Mouse (Mus musculus): ENCODE data around the gene Tmem202.

The Tmem202 gene

DNA sequence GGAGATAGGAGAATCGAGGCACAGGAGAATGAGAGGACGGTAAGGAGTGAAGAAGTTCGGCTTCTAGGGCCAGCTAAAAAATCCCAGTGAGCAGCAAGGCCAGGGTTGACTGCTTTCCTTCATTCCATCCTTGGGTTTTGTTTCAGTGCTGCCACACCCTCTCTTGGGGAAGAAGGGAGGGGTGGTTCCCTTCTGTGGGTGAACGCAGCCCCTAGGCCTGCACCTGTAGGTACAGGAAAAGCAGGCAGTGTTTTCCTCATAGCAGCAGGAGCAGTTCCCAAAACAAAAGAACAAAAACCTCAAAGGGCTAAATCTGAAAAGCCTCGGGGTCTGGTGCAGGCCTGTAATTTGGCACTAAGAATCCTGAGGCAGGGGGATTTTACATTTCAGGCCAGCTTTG, 8.0 kb downstream of the Tmem202 start:
- DNase-seq = no peak

DNA sequence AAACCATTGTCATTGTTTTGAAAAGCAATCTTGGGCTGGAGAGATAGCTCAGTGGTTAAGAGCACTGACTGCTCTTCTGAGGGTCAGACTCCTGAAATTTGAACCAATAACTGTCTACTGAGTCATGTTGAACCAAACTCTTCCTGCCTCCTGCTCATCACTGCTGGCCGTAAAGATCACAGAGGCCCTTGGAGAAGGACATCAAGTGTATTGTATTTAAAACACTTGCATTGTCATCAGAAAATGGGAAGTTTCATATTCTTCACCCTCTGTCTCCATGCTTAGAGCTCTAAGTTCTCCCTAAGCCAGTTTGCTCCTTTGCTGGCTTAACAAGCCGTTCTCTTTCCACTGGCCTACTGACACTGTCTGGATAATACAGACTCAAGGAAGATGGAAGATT, 11.4 kb downstream of the Tmem202 start:
- no peak for DNase-seq

DNA sequence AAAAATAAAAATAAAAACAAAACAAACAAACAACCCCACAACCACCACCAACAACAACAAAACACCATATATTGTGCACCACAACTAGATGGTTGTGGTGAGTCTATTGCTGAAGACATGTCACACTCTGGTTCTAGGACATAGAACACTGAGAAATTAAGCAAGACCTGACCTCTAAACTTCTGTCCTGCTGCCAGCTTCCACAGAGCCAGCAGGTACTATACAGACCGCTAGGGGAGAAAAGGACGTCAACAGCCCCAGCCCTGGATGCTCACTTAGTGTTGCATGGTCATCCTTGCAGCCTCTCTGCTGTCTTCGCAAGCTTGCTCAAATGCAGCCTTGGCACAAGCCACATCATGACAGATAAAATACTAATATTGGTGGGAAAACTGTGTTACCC, 12.1 kb downstream of the Tmem202 start:
- DNase-seq = no peak

DNA sequence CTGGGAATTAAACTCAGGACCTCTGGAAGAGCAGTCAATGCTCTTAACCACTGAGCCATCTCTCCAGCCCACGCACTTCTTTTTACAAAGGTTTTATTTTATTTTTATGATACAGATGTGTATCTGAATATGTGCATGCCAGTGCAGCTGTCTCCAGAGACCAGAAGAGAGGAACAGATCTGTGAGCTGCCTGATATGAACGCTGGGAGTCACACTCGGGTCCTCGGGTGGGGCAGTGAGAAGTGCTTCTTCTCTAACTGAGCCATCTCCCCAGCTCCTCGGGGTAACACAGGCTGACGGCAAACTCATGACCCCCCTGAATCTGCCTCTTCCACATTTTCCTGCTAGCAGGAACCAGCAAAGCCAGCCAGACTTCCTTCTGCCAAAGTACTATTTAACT, 12.9 kb downstream of the Tmem202 start:
- no peak for DNase-seq

DNA sequence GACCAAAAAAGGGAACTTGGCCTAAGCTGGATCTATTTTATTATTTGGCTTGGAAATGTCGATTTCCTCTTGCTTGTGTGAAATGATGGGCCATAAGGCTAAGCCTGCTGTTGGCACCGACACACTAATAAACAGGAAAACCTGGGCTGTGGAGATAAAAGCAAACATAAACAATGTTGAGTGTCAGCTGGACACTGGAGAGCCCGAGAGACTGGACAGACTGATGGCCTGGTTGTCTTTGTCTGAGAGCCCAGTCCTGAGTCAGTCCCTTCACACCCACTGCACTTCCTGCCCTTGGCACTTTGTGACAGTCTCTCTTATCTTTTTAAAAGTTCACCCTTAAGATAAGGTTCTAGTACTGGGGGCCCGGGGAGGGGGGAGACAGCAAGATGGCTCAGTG, 16.7 kb downstream of the Tmem202 start:
- DNase-seq = no peak

DNA sequence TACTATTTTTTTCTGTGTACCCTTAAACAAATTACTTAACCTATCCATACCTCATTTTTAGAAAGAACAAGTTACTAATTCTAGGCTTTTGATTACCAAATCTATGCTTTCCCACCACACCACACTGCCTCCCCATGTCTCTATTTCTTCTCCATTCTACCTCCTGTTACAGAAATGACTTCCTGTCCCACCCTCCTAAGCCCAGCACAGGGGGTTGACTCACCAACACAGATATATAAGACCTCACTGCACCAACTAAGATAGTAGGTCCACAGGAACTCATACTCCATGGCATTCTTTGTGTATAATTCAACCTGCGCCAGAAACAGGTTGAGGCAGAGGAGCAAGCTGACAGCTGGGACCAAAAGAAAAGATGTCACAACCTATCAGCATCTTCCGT, 20.3 kb downstream of the Tmem202 start:
- DNase-seq = no peak

DNA sequence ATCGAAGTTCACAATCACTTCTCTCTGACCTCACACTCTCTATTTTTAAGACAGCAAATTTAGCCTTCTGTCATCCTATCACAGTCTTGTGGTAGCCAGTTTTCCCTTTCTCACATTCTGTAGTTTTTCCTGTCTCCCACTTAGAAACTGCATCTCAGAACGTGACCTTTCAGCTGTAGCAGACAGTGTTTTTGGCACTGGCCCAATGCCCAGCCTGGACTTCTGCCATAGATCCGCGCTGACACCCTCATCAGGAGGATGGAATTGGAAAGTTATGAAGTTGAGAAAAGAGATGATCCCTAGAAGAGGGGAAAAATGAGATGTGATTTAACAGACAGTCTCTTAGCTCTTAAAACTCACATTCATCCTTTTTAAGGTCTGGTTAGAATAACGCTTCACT, 20.7 kb downstream of the Tmem202 start:
- DNase-seq = no peak

DNA sequence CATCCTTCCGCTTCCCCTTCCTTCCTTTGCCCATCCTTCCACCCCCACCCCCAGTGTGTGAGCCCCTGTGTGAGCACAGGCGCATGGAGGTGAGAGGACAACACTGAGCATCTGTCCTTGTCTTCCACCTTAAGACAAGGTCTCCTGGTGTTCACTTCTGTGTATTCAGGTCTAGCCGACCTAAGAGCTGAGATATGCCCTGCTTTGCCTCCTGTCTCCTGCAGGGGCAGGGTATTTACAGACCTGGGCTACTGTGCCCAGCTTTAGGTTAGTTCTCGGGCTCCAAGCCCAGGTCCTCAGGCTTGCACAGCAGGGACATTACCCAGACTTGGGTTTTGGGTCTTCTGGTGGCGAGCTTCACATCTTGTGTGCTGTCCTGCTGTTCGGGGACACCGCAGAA, 22.5 kb downstream of the Tmem202 start:
- DNase-seq = no peak

DNA sequence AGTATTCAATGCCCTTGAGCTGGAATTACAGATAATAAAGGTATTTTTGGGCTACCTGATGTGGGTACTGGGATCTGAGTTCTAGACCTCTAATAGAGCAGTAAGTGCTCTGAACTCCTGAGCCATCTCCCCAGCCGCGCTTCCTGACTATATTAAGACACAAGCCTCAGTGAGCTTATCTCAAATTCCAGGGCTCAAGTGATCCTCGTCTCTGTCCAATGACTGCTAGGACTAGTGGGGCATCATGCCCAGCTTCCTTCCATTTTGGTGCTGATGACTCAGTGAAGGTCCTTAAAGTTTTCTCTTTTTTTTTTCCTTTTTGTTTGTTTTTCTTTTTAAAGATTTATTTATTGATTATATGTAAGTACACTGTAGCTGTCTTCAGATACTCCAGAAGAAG, 24.6 kb downstream of the Tmem202 start:
- no peak for DNase-seq

DNA sequence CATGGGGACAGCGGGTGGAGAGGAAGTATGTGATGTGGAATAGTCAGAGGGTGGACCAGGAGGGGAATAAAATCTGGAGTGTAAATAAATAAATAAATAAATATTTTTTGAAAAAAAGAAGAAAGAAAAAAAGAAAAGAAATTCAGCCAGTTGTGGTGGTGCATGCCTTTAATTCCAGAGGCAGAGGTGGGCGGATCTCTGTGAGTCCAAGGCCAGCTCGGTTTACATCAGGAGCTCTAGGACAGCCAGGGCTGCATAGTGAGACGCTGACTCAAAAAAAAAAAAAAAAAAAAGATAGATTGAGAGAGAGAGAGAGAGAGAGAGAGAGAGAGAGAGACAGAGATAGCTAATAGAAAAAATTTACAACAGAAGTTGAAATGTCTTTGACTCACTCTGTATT, 27.3 kb downstream of the Tmem202 start:
- no peak for DNase-seq

DNA sequence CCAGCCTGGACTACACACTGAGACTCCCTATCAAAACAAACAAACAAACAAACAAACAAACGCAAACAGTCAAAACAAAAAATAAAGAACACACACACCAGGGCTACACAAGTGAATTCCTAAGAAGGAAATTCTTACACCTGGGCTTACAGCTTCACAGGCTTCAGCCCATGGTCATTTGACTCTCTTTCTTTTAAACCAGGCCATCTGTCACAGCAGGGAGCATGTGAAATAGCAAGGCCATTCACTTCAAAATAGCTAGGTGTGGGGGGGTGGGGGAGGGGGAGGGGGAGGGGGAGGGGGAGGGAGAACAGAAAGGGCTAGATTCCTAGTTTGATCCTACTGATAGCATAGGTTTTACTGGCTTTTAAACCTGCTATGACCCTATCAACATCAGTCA, 31.5 kb downstream of the Tmem202 start:
- no peak for DNase-seq

DNA sequence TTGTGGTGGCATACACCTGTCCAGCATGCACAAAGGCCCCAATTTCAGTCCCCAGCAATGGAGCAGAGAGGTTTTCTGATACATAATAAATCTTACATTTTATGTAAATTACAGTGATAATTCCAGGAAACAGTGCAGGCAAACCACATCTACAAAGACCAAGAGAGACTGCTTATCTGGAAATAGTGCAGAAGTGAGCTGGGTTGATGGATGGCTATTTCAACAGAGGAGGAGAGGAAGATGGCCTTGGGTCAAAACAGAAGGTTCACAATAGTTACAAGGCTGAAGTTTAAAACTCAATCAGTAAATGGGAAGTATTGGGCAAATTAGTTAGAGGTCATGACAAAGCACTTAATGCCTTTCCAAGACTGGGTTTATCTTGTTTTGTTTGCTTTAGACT, 52.3 kb downstream of the Tmem202 start:
- no peak for DNase-seq

DNA sequence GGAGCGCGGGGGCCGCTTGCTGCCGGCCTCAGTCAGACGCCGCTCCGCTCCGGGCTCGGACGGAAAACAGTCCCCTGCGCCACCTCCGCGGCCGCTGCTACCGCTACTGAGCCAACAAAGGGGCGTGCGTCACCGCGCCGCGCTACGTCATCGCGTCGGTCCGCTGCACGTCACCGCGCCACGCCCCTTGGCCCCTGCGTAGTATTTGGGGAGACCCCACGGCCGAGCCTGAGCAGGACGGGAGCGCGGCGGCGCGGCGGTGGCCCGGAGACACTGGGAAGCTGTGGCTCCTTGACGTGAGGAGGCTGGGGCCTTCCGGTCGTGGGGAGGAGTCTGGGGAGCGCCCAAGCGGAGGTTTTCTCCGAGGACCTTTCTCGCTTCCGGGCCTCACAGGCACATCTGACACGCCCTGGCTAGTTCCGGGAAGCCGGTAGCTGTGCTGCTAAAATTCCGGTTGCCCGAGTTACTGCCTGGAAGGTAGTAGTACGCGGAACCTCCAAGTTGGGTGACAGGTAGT, 53.0 kb downstream of the Tmem202 start, which contains the start of gene Arih1:
Arih1 (minus strand) TSS at position 70 of the 517 bp plus-strand sequence.
- peak; percentile 99 for DNase-seq

DNA sequence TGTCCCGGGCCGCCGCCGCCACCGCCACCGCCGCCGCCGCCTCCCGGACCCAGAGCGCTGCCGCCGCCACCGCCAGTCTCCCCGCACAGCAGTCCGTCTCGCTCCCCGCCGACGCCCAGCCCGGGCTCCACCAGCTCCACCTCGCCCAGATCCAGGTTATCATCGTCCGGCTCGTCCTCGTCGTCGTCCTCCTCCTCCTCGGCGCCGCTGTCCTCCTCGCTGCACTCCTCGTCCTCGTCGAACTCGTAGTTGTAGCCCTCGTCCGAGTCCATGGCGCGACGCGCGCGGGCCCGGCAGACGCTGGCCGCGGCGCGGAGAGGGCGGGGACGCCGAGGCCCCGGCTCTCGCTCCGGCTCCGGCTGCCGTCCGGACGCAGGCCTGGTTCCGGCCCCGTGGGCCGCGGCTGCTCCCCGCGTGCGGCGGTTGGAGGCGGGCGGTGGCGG, 53.5 kb downstream of the Tmem202 start:
- DNase-seq = no peak

DNA sequence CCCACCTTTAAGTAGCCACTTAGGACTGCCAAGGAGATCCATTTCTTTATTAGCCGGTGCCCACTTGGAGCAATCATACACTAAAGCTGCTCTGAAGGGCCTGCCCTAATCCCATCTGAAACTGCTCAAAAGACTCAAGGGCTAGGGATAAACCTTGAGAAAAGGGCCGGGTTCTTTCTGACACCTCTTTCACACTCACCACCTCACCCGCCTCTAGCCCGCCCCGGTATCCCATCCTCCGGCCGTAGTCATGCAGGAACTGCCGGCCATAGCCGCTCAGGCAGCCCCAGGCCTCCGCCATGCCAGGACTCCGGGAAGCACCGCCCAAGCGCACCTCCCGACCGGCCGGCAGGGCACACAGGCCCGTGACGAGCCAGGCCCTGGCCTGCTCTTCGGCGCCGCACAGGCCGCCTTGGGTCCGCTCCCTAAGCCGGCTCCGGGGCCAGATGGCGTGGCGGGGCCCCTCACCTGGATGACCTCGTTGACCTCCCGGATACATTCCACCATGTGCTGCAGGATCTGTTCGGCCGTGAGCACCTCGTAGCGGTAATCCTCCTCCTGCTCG, 54.1 kb downstream of the Tmem202 start:
- peak; percentile 60 for DNase-seq

DNA sequence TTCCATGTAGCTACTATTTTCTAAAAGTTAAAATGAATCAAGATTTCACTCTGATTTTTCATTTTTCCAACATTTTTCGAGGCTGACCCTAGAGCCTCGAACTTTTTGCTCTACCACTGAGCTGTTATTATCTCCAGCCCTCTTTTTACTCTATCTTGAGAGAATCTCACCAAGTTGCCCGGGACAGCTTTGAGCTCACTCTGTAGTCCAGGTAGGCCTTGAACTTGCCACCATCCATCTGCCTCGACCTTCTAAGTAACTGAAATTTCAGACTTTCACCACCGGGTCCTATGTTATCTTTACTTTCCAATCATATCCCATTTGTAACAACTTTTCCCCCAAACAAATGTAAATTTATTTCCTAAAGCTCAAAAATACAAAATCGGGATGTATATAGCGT, 54.9 kb downstream of the Tmem202 start:
- no peak for DNase-seq

DNA sequence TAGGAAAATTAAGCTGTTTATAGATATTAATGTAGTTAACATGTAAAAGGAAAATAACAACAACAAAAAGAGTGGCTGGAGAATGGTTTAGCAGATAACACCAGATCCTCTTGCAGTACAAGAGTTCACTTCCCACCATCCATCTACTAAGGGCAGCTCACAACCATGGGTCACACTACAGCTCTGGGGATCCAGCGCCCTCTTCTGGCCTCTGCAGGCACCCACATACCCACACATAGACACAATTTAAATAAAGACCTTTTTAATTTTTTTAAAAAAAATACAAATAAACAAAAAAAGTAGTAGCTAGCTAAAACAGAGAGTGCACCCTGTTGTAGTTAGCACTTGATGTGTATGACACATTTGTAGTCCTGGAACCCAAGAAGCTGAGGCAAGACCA, 57.2 kb downstream of the Tmem202 start:
- DNase-seq = no peak

DNA sequence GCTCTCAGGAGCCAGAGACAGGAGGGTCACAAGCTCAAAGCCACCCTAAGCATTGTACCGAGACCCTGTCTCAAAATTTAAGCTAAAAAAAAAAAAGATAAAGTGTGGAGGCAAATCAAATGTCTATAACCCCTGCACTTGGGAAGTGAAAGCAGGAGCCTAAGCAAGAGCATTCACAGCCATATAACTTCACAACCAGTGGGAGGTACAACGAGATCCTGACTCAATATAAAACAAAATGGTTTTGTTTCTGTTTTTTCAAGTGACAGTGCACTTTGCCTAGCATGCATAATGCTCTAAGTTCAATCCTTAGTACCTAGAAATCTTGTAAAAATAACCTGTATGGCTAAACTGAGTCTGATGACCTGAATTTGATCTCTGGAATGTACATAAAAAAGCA, 63.0 kb downstream of the Tmem202 start:
- no peak for DNase-seq

DNA sequence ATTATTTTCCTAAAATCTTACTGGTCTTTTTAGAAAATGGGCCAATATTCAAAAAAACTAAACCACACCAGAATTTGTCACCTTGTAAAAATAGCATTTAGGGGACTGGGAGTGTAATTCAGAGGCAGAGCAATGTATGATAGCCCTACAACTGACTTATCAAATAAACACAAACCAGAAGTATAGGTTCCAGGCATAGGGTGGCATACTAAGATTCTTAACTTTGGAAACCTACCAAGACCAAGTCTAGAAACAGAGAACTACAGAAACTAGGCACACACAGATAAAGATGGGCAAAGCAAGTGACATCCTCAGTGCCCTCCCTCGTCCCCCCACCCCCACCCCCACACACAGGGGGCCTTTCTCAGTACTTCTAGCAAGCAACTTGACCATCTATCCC, 64.8 kb downstream of the Tmem202 start:
- no peak for DNase-seq

DNA sequence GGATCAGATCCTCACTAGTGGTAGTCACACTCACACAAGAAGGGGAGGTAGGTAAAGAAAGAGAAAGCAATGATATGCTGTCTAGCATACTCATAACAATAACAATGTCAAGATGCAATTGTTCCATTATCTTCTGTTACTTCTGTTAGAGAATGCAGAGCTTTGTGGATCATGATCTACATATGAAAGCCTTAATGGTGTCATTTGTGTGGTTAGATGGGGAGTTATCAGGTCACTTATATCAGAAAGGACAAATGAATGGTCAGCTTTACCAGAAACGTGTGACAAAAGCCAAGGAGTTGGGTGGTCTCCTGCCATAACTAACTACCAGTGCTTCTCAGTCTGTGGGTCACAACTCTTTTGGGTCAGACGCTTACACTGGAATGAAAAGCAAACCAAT, 66.5 kb downstream of the Tmem202 start:
- DNase-seq = no peak

DNA sequence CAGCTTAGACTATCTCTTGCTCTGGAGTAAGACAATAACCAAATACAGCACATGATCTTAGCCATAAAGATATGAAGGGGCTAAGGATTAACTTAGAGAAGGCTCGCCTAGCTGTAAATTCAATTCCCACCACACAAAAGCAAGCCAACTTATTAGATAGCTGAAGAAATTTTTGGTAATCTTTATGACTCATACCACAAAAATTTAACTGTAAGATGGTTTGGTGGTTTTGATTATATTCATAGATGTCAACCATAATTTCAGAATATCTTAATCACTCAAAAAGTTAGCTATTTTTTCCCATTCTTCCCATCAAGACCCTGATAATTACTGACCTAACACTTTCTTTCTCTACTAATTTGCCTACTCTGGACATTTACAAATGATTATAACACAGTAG, 70.2 kb downstream of the Tmem202 start:
- no peak for DNase-seq

All from cerebellum, adult 11 months (tissue).